Mouse (Mus musculus) lung, embryonic 14.5 days (tissue): ENCODE measurements at regions not wholly inside any gene's neighbourhood (a gene's known extent, or its start where the extent isn't known, plus 50 kb on each side); places are given as distances from the start of the nearest gene placed in this dataset.

ENCODE experiments used
- ATAC-seq: fragments of 200-750 bp; cut with Nextera tagmentation; 2 replicates; pipeline ENCODE4 v1.8.0; 2017; ENCODE audit warnings: mild to moderate bottlenecking, moderate TSS enrichment, moderate library complexity; ENCODE audit not compliant: insufficient read depth
- DNase-seq: peaks from one replicate; pipeline ENCODE4 v3.0.0-alpha.2; 2015
- H3K27ac ChIP-seq: fragments of 300-500 bp; sonication (generic); 2 replicates; pipeline ENCODE4 v1.5.1; 2014; ENCODE audit warnings: low read depth, mild to moderate bottlenecking, moderate library complexity
- H3K27me3 ChIP-seq: fragments of 300-500 bp; sonication (generic); 2 replicates; pipeline ENCODE4 v1.6.1; 2014; ENCODE audit warnings: low read length, control low read depth; ENCODE audit not compliant: insufficient read depth
- H3K36me3 ChIP-seq: fragments of 300-500 bp; sonication (generic); 2 replicates; pipeline ENCODE4 v1.6.1; 2014; ENCODE audit warnings: control low read depth; ENCODE audit not compliant: insufficient read depth
- H3K4me1 ChIP-seq: fragments of 300-500 bp; sonication (generic); 2 replicates; pipeline ENCODE4 v1.6.1; 2014; ENCODE audit warnings: antibody characterized with exemption, control low read depth; ENCODE audit not compliant: insufficient read depth
- H3K4me2 ChIP-seq: fragments of 300-500 bp; sonication (generic); 2 replicates; pipeline ENCODE4 v1.6.1; 2014; ENCODE audit warnings: mild to moderate bottlenecking
- H3K4me3 ChIP-seq: fragments of 300-500 bp; sonication (generic); 2 replicates; pipeline ENCODE4 v1.5.1; 2014; ENCODE audit warnings: low read depth, low read length
- H3K9ac ChIP-seq: fragments of 300-500 bp; sonication (generic); 2 replicates; pipeline ENCODE4 v1.6.1; 2014
- H3K9me3 ChIP-seq: fragments of 300-500 bp; sonication (generic); 2 replicates; pipeline ENCODE4 v1.6.1; 2016; ENCODE audit warnings: low read depth, low read length, control low read depth
- CTCF ChIP-seq: IDR thresholded peaks from 2 replicates; pipeline ENCODE4 v1.5.1; 2016; ENCODE audit warnings: antibody characterized with exemption, low read depth
- WGBS: fragments of 180-500 bp; shearing (Covaris S2); extraction: QIAGEN DNeasy Blood & Tissue Kit; methylation state at CpG from one replicate; pipeline ENCODE4 v1.1.7; 2014; 5-methylcytosine and 5-hydroxymethylcytosine counted together

- H3K27me3 ChIP-seq, result no peaks in the 10 kb centered on the region
- WGBS, result 72% methylated on average over 2 of the region's 2 CpGs
- ATAC-seq, result no peak
Measured at GRCm38 (mm10) chr4:16820371-16820770, 2784.9 kb upstream of the Gm12353 start.

GRCm38 (mm10) chr4:16831598-16831997, 2773.7 kb upstream of the Gm12353 start:
- Histone ChIP-seq H3K9ac (no peak overlapping the region), H3K27ac (no peak overlapping the region), H3K4me3 (no peak overlapping the region), H3K4me2 (no peak overlapping the region), H3K27me3 (no peaks in the 10 kb centered on the region), H3K4me1 (no peaks in the 10 kb centered on the region), H3K36me3 (no peaks in the 10 kb centered on the region), H3K9me3 (no peaks in the 10 kb centered on the region)
- DNase-seq (no peak), ATAC-seq (no peak)
- TF ChIP-seq CTCF, result no peak
- WGBS, result 89% methylated on average over 1 of the region's 1 CpGs

More at GRCm38 (mm10) chr4:16820371-16820770, 2784.9 kb upstream of the Gm12353 start:
- Histone ChIP-seq H3K4me2 (no peak overlapping the region), H3K9ac (no peak overlapping the region), H3K36me3 (no peaks in the 10 kb centered on the region), H3K4me1 (no peaks in the 10 kb centered on the region), H3K4me3 (no peak overlapping the region), H3K27ac (no peak overlapping the region), H3K9me3 (no peaks in the 10 kb centered on the region)
- no peak for DNase-seq
- TF ChIP-seq CTCF, result no peak

- WGBS, result 49% methylated on average over 2 of the region's 2 CpGs
- Histone ChIP-seq H3K9me3 (no peaks in the 10 kb centered on the region), H3K4me1 (no peaks in the 10 kb centered on the region), H3K36me3 (no peaks in the 10 kb centered on the region), H3K9ac (no peak overlapping the region), H3K4me3 (no peak overlapping the region), H3K4me2 (no peak overlapping the region), H3K27me3 (no peaks in the 10 kb centered on the region), H3K27ac (no peak overlapping the region)
- DNase-seq (peak; percentile 18), ATAC-seq (no peak)
- TF ChIP-seq CTCF, result no peak
Measured at GRCm38 (mm10) chr4:16848096-16848495, 2757.2 kb upstream of the Gm12353 start.

- H3K4me3 ChIP-seq, result no peak overlapping the region
- no peaks in the 10 kb centered on the region for H3K4me1 ChIP-seq
- no peak for DNase-seq
- H3K4me2 ChIP-seq, result no peak overlapping the region
- TF ChIP-seq CTCF, result no peak
- no peaks in the 10 kb centered on the region for H3K9me3 ChIP-seq
- no peak overlapping the region for H3K9ac ChIP-seq
- no peak overlapping the region for H3K27ac ChIP-seq
- no peaks in the 10 kb centered on the region for H3K36me3 ChIP-seq
- no peaks in the 10 kb centered on the region for H3K27me3 ChIP-seq
- ATAC-seq, result no peak
- WGBS, result 80% methylated on average over 4 of the region's 4 CpGs
Measured at GRCm38 (mm10) chr4:16852670-16853069, 2752.6 kb upstream of the Gm12353 start.
